Mouse (Mus musculus) thymus, postnatal 36 days (tissue): Measurements from ENCODE around the gene Tsen2.
A peak's percentile ranks its signal among the peaks of the same experiment; 100 is the strongest.

Experiments used
- DNase-seq, 2 experiments: peaks; one replicate each; pipeline ENCODE4 v3.0.0; 2022; ENCODE audit warnings: mixed read lengths in 2 of 2

Tsen2 gene

DNA sequence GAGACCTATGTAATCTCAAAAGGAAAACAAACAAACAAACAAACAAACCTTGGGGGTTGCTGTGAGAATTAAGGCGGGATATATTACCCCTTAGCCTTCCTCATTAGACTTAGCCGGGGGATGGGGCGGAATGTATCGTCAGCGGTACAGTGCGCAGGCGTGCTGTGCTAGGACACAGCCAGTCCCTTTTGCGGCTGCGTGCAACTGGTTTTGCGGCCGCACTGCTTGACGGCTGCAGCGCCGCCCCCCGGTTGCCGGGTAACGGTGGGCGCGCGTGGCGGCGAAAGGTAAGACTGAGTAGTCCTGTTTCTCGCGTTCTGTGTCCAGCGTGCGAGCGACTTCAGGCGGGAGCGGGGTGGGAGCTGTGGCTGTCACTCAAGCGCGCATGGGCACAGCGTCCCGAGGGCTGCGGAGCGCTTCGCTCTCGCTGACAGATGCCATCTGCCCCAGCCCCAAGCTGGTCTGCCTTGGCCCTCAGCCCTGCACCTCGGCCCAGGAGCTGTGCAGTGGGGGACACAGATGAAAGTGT is at the start of gene Tsen2:
Gene Tsen2 (plus strand): TSS at position 223 of the 529 bp plus-strand sequence.
- peak; percentile 97 for DNase-seq

- no peak for DNase-seq
Observed at GRCm38 (mm10) chr6:115499540-115499939, 44.9 kb upstream of the Tsen2 start.

- no peak for DNase-seq
Observed at GRCm38 (mm10) chr6:115500234-115500633, 44.2 kb upstream of the Tsen2 start.

- DNase-seq, result no peak
Observed at GRCm38 (mm10) chr6:115501131-115501530, 43.3 kb upstream of the Tsen2 start.

- no peak for DNase-seq
Observed at GRCm38 (mm10) chr6:115503038-115503437, 41.4 kb upstream of the Tsen2 start.

- no peak for DNase-seq
Observed at GRCm38 (mm10) chr6:115503549-115504159, 40.8 kb upstream of the Tsen2 start.

- DNase-seq, result no peak
Observed at GRCm38 (mm10) chr6:115504160-115504558, 40.3 kb upstream of the Tsen2 start.

DNA sequence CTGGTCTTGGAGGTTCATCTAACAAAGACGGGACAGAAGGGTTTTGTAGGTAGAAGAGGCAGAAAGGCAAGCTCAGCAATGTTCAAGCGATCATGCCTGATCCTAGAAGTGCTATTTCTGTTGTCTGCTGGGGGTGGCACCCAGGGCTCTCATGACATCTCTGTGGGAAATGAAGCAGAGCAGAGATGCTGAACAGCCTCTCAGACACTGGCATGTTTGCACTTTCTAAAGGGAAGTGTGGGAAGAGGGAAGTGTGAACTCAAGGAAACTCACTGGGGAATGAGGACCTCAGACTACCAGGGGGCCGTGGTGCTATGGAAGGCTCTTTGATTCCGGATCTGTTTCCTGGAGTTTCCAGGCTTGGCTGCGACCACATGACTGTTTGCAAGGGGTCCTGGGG is 39.5 kb upstream of the Tsen2 start:
- DNase-seq, result no peak

DNA sequence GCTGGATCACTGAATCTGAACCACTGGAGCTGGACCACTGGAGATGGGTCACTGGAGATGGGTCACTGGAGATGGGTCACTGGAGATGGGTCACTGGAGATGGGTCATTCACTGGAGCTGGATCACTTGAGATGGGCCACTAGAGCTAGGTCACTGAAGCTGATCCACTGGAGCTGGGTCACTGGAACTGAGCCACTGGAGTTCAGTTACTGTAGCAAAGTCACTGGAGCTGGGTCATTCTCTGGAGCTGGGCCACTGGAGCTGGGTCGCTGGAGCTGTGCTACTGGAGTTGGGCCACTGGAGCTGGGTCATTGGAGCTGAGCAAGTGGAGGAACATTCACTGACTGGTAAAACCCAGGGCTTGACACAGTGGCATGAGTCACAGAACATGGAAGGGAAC is 38.0 kb upstream of the Tsen2 start:
- no peak for DNase-seq

- no peak for DNase-seq
Observed at GRCm38 (mm10) chr6:115511447-115511846, 33.0 kb upstream of the Tsen2 start.

- no peak for DNase-seq
Observed at GRCm38 (mm10) chr6:115513207-115513606, 31.3 kb upstream of the Tsen2 start.

DNA sequence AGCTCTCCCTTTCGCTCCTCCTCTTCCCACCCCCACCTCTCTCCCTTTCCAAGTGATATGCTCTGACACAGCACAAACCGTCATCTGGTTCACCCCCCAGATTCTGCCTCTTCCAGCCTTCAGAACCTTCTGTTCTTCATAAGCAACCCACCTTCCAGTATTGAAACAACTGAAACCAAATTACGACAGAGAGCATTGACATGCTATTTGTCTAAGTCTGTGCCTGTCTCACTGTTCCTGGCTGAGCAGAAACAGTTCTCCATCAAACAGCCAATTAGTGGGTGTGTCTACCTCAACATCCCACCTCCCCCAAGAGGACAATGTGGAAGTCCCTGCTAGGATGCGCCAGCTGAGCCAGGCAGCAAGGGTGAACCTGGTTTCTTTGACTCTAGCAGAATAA is 26.6 kb upstream of the Tsen2 start:
- DNase-seq, result no peak

DNA sequence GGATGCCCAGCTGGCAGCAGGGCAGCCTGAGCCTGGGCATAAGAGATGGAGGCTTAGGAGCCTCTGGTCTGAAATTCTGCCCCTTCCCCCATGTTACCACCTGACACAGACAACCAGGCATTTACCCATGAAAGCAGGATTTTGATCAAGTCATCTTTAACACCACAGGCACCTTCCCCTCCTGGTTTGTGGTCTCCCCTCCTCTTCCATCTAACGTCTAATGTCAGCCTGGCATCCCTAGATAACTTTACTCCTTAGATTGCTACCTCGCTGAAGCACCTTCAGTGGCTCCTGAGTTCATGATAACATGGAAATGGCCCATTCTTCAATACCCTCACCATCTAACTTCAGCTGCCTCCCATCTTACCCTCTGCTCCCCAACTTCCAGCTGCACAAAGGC is 26.1 kb upstream of the Tsen2 start:
- DNase-seq, result no peak

GRCm38 (mm10) chr6:115519275-115519699 is 25.2 kb upstream of the Tsen2 start:
- peak; percentile 29 to 44 for DNase-seq

GRCm38 (mm10) chr6:115521923-115522322 is 22.5 kb upstream of the Tsen2 start:
- DNase-seq, result no peak

GRCm38 (mm10) chr6:115522691-115523146 is 21.7 kb upstream of the Tsen2 start:
- DNase-seq, result no peak

GRCm38 (mm10) chr6:115523201-115523600 is 21.3 kb upstream of the Tsen2 start:
- DNase-seq, result no peak

- DNase-seq, result no peak
Observed at GRCm38 (mm10) chr6:115524449-115524990, 19.9 kb upstream of the Tsen2 start.

DNA sequence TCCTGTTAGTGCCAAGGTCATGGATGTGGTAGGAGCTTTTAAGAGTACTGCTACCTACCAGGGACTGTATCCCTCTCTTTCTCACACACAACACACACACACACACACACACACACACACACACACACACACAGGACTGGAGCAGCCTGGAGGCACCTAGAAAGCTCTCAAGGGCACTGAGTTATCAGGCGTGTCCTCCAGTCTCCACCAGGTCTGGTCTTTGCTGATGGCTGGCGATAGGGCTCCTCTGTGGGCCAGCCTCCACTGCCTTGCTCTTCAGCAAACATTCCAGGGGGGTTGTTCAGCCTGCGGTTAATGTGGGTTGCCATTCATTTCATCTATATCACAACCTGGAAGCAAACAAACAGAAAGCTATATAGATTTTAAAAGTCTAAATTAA is 17.0 kb upstream of the Tsen2 start:
- no peak for DNase-seq

DNA sequence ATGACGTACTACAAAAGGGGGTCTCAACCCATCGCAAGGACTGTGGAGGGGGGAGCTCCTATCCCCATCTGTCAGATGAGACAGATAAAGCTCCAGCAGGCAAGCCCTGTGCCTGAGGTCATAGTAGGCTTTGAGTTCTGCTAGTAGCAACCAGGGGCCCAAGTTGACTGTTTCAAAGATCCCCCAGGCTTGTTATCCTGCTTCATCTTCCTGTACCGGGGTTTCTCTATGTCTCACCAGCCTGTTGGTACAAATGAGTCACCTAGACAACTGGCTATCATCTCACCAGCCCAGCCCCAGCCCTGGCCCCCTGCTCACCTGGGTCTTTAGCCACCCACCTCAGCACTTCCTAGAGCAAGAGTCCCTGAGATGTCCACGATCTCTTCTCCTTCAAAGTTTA is 16.1 kb upstream of the Tsen2 start:
- no peak for DNase-seq

- no peak for DNase-seq
Observed at GRCm38 (mm10) chr6:115534617-115535016, 9.8 kb upstream of the Tsen2 start.

DNA sequence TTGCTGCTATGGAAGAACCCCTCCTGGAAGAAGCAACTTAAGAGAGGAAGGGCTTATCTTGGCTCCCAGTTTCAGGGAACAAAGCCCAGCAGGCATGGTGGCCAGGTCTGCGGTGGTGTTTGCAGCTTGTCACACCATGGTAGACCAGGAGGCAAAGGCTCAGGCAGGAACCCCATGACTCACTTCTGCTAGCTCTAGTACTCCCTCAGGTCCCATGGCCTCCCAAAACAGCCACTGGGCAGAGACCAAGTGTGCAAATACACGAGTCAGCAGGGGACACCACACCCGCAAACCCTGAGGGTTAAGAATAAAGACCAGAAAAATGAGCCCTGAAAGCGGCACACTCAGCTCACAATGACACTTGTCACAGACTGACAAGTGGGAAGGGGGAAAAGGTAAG is 8.3 kb upstream of the Tsen2 start:
- DNase-seq, result no peak

- DNase-seq, result peak; percentile 77 to 81
Observed at GRCm38 (mm10) chr6:115538645-115539429, 5.6 kb upstream of the Tsen2 start.
